Mouse (Mus musculus): Measurements from ENCODE around the gene Celsr1.

Gene Celsr1

DNA sequence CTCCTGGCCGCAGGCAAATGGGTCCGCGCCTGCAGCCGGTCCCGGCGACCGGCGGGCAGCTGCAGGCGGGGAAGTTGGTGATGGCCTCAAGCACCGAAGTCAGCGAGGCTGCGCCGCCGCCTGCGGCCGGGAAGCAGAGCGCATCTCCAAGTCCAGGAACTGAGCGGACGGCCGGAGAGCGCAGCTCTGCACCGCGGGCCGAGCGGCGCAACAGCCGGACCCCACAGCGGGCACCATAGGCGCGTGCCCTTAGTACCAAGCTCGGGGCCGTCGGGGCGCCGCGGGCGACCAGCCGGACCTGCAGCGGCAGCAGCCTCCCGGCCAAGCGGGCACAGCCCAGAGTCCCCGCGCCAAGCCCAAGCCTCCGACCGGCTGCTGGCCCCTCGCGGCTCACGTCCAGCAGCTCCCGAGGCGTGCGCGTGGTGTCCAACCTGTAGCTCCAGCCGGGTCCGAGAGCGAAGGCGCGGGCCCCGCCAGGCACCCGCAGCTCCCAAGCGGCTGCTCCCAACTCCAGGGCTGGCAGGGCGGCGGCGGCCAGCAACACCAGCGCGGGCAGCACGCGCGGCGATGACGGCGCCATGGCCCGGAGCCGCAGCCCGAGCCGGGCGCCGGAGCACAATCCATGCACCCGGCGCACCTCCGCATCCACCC, at the start of gene Celsr1:
Gene Celsr1, minus strand, starts transcription at position 587 of the 651 bp plus-strand sequence.
- no peak for DNase-seq (ENCODE audit: low spot score)

DNA sequence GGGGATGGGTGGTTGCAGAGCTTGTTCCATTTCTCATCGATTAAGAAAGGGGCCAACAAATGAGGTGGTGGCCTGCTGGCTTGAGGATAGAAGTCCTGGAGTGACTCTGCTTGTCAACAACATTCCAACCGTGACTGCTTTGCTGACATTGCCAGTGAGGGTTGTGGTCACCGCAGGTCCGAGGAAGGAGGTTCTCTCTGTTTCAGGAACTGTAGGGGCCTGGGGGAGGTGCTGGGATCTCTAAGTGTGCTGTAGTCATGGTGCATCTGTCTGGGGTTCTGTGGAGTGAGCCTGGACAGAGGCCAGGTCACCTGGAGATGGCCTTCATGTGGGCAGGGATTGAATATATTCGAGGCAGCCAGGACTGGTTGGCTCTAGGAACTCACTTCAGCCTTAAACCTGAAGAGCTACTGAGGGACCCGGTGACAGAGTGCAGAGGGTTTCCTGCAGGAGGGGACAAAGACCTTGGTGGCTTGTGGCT, 49.7 kb upstream of the Celsr1 start:
- no peak for DNase-seq (ENCODE audit: low spot score)

DNA sequence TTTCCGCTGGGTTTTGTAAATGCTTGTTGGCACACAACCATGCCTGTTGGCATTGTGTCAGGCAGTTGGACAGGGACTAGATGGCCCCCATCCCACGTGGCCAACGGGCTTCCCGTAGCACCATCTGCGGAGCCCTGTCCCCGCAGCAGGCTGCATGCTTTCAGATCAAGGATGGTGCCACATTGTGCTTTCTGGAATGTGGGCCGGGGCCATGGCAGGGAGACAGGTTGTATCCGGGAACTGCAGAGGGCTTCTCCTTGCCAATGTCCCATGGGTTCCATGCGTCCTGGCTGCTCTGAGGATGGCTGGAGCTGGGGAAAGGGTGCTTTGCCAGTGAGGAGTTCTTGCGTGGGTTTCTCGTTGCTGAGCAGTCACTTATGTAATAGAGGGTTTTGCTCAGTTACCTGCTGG, 49.0 kb upstream of the Celsr1 start:
- no peak for DNase-seq (ENCODE audit: low spot score)

DNA sequence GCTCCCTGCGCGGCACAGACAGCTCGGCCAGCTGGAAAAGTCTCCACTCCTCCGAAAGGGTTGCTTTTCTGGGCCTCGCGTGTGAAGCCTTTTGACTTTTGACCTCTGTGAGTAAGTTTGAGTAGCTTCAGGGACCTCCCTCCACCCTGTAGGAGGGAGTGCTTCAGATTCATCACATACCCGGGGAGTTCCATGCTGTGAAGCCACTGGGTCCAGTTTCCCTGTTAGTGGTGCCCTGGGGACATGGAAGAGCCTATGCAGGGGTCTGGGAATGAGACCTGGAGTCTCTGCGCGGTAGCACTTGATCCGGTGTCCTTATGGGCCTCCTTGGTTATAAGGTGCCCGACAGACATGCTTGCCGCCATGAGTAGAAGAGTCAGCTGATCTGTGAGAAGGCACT, 48.1 kb upstream of the Celsr1 start:
- no peak for DNase-seq (ENCODE audit: low spot score)

DNA sequence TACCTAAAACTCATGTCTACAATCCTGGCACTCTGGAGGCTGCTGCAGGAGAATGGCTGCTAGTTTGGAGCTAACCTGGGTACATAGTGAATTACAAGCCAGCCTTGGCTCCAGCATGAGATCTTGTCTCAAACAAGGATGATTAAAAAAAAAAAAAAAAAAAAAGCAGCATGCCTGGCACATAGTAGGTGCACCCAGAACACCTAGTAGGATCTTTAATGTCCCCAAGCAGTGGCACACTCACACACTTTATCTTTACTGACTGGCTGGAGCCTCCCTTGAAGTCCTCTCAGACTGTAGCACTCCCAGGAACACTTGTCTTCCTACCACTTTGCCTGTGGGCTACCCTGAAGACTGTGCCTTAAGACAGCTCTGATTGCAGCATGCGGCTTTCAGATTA, 46.8 kb upstream of the Celsr1 start:
- DNase-seq (ENCODE audit: low spot score) = no peak

DNA sequence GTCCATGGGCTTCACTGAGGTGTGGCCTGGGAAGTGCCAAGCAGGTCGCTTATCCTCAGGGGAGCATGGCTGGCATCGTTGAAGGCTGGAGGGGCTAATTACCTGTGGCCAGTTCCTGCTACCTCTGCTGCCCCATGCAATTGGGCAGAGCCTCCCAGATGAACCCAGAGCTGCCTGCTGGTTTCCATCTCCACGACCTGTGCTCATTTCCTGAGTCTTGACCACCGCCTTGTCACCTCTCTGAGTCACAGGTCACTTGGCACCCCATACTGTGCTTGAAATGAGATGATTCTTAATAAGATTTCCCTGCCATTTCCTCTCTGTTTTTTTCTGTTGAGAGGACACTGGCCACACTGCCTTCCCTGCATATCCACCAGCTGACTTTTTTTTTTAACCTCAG, 46.3 kb upstream of the Celsr1 start:
- no peak for DNase-seq (ENCODE audit: low spot score)

DNA sequence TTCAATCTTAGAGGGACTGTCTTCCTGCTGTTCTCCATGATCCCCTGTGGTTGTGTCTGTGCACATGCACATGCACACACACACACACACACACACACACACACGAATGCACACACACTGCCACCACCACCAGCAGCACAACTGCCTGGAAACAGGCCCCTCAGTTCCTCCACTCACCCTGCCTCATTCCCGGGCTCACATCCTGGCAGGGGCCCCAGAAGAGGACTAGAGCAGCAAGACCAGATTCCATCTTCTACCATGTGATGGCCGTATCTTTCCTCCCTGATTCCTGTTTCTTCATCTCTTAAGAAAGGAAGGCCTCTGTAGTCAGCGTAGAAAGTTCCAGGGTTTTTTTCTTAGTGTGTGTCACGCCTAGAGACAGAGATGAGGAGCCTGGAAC, 45.9 kb upstream of the Celsr1 start:
- no peak for DNase-seq (ENCODE audit: low spot score)

DNA sequence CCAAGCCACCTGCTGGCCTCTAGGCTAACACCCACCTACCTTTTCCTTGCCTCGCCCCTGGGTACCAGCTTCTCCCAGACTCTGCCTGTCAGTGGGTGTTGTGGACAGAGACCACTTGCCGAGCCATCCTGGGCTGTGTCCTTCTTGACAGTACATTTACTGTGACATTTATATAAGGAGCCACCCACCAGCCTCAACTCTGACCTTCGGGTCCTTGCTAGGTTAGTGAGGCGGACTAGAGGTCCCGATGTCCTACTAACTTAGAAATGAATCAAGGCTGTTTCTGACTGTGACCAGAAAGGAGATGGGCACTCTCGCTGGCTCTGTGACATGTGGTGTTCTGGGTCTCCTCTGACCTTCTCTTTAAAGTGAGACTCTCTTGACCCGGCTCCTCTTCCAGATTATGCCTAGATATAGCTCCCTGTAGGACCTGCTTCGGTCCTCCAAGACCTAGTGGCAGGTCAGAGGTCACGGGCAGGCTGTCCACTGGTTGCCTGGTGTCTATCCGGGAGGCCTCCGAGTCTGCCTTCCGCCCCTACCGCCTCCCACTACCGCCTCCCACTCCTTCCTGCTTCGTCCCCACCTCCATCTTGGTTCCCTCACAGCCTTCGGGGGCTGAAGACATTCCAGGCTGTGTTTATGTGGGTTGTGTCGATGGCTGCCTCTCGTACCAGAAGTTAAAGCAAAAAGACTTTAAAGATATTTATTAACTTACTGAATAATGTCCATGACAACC, 45.1 kb upstream of the Celsr1 start:
- DNase-seq (ENCODE audit: low spot score) = no peak

DNA sequence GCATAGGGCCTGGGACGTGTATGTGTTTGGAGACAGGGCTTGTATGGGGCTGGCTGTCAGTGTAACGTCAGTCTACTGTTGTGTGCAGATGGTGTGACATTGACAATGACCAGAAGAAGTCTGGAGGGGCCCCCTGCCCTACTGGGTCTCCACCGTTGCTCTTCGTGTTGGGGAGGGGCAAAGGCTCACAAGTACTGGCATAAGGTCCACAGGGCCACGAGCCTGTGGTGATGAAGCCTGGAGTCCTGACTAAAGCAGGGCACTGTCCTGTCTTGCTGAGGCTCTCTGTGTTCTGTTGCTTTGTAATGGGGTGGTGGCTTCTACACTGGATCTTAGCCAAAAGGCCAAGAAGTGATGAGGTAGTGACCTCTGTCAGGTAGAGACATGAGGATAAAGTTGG, 44.4 kb upstream of the Celsr1 start:
- no peak for DNase-seq (ENCODE audit: low spot score)

DNA sequence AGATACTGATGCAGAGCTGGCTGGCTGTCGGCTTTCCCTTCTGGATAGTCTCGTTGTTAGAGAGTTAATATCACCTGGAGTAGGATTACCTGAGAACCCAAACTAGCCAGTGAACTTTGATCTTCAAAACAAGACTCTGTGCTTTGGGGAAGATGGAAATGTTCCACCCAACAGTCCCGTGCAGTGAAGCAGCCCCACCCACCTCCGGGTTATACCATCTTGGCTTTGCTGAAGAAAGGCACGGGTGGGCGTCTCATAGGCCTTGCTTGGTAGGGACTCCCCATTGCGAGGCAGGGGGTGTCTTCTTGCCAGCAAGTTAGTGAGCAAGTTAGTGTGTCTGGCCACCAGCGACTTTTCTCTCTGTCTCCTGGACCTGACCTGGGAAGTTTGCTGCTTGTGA, 42.8 kb upstream of the Celsr1 start:
- no peak for DNase-seq (ENCODE audit: low spot score)

DNA sequence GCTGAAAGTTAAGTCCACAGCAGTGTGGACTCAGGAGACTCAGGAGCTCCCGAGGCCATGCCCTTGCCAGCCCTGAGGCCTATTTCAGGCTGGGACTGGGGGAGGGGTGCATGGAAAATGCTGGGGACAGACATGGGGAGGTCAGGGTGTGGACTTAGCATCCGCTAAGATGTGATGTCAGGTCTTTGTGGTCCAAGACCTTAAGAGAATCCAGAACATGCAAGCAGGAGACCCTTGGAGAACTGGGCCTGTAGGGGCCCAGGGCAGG, 42.4 kb upstream of the Celsr1 start:
- no peak for DNase-seq (ENCODE audit: low spot score)

DNA sequence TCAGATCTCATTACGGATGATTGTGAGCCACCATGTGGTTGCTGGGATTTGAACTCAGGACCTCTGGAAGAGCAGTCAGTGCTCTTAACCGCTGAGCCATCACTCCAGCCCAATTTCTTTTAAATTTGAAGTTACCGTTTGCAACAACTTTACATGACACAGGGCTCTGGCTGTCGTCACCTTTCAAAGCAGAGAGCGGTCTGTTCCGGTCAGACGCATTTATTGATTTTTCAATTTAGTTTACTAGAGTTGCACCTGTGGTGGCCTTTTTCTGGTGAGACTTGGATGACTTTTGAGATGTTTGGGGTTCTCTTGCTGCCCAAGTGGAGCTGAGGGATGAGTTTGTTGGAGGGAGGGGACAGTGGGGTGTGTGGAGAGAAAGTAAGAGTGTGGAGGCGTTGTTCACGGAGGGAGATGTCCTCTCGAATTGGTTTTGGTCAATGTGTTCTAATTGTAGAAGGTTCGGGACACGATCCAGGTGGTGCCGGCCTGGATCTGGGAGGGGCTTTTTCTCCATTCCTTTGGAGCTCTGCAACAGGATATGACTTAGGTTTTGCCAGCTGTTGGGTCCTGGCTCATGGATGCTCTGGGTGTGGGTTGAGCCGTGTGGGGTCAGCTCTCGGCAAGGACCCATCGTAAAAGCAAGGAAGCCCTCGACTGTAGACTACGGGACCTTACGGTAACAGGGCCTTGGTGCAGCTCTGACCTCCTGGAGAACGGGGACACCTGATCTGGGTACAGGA, 41.9 kb upstream of the Celsr1 start:
- no peak for DNase-seq (ENCODE audit: low spot score)

DNA sequence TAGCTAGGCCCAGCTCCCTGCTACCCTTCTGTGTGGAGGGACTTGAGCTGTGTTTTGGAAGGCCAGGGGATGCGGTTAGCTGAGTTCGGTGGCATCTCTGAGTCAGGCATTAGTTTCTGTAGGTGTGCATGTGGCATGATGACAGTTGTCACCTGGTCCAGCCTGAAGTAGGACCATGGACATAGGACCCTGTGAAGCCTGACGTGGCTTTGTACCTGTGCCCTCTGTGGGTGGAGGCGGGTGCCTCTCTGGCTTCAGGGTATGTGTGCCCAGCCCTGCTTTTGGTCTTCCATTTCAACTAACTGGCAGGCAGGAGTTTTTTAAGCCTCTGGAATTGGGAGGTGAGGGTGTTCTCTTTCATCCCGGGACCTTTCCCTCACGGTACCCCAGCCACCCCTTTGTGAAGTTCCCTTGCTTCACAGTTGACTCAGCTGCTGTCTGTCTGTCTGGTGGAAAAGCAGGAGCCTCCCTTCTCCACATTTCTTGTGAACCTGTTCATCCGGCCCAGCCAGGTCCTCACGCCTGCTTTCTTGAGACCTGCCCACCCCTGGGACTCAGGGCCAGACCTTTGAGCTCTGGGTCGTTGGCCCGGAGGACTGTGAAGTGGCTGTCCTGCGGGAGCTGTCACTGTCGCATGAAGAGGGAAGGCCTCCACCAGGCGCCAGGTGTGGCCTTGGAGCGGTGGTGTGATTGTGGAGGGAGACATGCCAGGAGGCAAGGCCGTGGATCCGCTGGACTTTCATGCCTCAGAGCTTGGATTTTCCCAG, 40.8 kb upstream of the Celsr1 start:
- no peak for DNase-seq (ENCODE audit: low spot score)

DNA sequence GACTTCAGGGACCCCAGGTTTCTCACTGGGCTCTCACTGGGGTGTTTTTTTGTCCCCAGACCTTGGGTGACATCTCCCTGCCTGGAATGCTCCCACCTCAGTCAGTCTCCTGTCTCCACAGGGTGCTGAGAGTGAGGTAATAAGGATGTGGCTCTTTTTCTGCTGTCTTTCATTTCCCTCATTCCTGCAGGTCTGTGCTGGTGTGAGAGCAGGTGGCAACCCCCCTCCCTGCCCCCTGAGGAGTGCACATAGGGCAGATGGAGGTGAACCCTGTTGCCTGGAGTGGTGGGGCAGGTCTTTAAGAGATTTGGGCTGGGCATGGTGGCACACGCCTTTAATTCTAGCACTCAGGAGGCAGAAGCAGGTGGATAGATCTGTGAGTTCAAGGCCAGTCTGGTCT, 37.6 kb upstream of the Celsr1 start:
- DNase-seq (ENCODE audit: low spot score) = no peak

DNA sequence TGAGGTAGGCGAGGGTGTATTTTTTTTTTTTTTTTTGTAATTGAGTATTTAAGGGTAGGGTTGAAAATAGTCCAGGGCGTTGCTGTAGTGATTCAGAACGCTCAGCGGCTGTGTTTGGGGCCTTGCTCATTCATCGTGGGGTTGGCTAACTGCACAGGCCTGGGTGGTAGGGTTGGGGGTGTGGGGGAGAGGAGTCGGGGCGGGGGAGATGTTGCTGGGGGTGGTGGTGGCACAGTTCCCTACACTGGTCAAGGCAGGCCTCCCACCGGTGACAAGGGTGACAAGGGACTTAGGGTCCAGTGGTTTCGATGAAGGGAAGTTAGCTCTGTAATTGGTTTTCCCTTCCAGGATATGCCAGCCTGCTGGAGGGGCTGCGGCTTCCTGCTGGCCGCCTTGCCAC, 36.8 kb upstream of the Celsr1 start:
- no peak for DNase-seq (ENCODE audit: low spot score)

DNA sequence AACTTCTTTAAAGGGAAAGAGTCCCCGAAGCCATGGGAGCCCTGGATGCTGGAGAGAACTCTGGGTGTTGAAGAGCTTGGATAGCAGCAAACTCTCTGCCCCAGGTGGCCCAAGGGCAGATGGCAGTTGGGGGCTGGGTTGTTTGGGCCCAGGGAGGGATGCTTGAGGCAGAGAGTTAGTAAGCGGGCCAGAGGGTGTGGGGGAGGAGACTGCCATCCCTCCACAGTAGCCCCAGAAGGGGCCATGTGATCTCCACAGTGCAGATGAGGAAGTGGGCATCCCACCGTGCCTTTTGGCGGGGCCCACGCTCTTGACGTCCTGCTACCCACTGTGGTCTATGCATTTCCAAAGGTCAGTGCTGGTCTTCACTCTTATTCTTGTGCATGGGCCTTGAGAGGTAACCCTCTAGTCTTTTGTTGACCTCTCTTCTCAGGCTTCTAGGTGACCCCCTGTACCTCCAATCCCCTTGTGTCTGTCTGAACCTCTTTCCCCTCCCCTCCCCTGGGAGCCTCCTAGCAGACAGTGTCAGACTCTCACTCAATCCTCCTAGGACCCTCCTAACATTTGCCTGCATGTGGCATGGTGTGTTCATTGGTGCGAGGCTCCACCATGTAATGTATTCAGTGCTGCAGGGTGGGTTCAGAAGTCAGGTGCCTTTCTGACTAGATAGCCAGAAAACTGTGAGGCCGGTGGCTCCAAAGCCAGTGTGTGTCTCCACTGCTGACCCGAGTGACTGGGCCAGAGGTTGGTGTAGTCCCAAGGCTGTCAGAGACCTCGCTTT, 35.6 kb upstream of the Celsr1 start:
- no peak for DNase-seq (ENCODE audit: low spot score)

DNA sequence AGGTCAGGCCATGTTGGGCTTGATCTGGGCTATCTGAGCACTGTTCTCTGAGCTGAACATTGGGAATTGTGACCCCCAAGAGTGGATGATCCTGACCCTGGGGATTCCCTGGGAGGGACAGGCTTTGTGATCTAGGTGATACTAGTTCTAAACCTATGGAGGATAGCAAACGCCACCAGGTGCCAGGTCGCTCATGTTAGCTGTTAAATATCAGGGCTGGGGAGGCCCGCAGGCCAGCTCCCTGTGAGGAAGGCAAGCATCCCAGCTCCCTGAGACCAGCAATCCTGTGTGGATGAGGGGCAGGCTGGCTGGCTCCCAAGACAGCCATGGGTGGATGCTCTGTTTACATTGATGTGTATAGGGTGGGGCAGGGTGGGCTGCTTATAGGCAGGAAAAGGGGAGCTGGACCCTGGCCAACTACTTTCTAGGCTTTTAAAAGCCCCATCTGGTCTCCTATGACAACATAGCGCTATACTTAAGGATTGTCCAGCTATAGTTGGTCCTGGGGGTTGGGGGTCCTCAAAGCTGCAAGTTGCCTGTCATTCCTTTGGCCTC, 34.4 kb upstream of the Celsr1 start:
- DNase-seq (ENCODE audit: low spot score) = no peak

DNA sequence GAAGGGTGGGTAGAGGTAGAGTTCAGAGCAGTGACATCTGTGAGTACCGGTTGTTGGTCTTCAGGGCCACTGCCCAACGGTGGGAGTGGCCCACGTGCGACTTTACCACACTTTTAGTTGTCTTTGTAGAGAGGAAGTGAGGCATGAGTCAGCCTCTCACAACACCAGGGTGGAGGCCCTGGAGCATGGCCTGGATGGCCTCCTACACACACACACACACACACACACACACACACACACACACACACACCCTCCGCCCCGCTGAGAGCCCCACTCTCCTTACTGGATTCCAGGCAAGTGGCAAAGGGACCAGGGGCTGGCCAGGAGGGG, 34.0 kb upstream of the Celsr1 start:
- DNase-seq (ENCODE audit: low spot score) = no peak

DNA sequence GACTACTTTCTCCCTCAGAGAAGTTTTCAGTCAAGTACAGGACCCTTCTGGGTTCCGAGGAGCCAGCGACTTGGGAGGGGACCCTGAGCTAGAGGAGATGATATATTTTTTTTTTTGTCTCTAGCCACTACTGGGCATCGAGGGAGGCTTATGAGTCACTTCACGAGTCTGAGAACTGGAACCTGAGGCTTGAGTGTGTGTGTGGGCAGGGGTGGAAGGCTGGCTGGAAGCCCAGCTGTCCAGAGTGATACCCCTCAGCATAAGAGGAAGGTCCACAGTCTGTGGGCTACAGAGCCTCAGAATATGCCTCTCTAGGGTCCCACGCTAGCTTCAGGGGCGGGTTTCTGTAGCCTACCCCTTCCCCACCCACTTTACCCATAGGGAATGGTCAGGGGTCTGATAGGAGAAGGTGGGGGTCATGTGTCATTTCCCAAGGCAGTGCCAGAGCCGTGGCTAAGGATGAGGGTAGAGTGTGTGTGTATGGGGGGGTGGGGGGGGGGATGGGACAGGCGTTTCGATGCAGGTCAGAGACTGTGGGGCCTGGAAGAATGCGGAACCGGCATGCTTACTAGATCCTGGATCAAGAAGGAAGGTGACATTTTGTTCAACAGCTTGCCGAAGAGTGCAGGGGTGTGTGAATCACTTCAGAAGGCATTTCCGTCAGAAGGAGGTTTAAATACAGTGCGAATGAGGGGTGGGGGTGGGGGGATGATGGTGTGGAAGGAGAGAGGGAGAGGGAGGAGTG, 33.4 kb upstream of the Celsr1 start:
- DNase-seq (ENCODE audit: low spot score) = no peak

DNA sequence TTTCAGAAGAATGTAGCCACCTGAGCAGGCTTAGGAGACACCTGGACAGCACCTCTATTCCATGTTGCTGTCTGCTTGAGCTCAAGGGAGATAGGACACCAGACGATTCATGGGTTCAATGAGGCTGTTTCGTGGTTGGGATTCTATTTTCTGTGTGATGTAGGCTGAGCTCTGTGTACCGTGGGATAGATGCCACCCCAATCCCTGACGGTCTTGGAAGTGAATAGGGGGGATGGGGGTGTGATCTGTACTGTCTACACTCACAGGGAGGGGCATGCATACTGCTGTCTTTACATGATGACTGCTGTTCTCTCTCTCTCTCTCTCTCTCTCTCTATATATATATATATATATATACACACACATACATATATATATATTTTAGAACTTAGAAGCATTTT, 31.8 kb upstream of the Celsr1 start:
- no peak for DNase-seq (ENCODE audit: low spot score)

DNA sequence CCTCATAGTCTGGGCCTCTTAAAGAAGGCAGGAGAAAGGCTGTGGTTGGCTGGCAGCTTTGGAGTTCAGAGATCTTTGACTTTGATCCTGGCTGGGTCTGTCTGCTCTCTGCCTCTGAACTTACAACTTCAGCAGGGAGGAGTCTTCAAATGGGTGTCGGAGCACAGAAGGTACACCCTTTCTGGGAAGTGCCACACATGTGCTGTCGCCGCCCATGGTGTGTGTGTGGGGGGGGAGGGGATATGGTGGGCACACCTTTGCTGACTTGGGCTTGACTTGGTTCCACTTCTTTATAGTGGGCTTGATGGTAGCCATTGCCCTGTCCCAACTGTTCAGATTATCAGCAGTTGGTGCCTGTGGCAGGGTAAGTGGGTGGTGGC, 31.3 kb upstream of the Celsr1 start:
- no peak for DNase-seq (ENCODE audit: low spot score)
